Mouse (Mus musculus) neural tube, embryonic 14.5 days (tissue): Measurements from ENCODE around the gene Adgrg1. TPM values are rescaled to one million over a fixed set of nuclear protein-coding genes. Genes with fewer than 3 reads are reported as not detected.

Source experiments
- ATAC-seq: fragments of 200-750 bp; cut with Nextera tagmentation; 2 replicates; pipeline ENCODE4 v1.8.0; 2017; ENCODE audit warnings: low read depth, mild to moderate bottlenecking, moderate TSS enrichment, moderate library complexity
- H3K27ac ChIP-seq: fragments of 300-500 bp; sonication (generic); 2 replicates; pipeline ENCODE4 v1.5.1; 2014; ENCODE audit warnings: low read depth, mild to moderate bottlenecking, control low read depth, low read length, moderate library complexity, mixed read lengths
- H3K27me3 ChIP-seq: fragments of 300-500 bp; sonication (generic); 2 replicates; pipeline ENCODE4 v1.6.1; 2014; ENCODE audit warnings: low read length; ENCODE audit not compliant: control insufficient read depth, insufficient read depth
- H3K36me3 ChIP-seq: fragments of 300-500 bp; sonication (generic); 2 replicates; pipeline ENCODE4 v1.6.1; 2014; ENCODE audit warnings: low read length, mixed read lengths; ENCODE audit not compliant: control insufficient read depth, insufficient read depth
- H3K4me1 ChIP-seq: fragments of 300-500 bp; sonication (generic); 2 replicates; pipeline ENCODE4 v1.6.1; 2014; ENCODE audit warnings: low read length; ENCODE audit not compliant: control insufficient read depth, insufficient read depth
- H3K4me2 ChIP-seq: fragments of 300-500 bp; sonication (generic); 2 replicates; pipeline ENCODE4 v1.6.1; 2014; ENCODE audit warnings: mild to moderate bottlenecking, low read depth, low read length, control low read depth
- H3K4me3 ChIP-seq: fragments of 300-500 bp; sonication (generic); 2 replicates; pipeline ENCODE4 v1.5.1; 2014; ENCODE audit warnings: low read depth, low read length, control low read depth, mixed read lengths
- H3K9ac ChIP-seq: fragments of 300-500 bp; sonication (generic); replicated peaks from 2 replicates; pipeline ENCODE4 v1.6.1; 2014; ENCODE audit warnings: low read depth, mild to moderate bottlenecking, control low read depth, low read length, mixed read lengths
- H3K9me3 ChIP-seq: fragments of 300-500 bp; sonication (generic); 2 replicates; pipeline ENCODE4 v1.6.1; 2016; ENCODE audit warnings: low read length; ENCODE audit not compliant: control insufficient read depth
- WGBS: fragments of 180-500 bp; shearing (Covaris S2); extraction: QIAGEN DNeasy Blood & Tissue Kit; methylation state at CpG from one replicate; pipeline ENCODE4 v1.1.7; 2014; 5-methylcytosine and 5-hydroxymethylcytosine counted together
- polyA plus RNA-seq: library from polyadenylated mRNA; unstranded; fragments of >200 nt; fragmentation: Nextera tagmentation; extraction: Ambion mirVana; gene quantifications from 2 replicates; pipeline ENCODE4 v1.2.1, GENCODE M21; 2014

Adgrg1 gene
- polyA plus RNA-seq, 1 experiment from 2014 or later: 93.5 TPM

DNA sequence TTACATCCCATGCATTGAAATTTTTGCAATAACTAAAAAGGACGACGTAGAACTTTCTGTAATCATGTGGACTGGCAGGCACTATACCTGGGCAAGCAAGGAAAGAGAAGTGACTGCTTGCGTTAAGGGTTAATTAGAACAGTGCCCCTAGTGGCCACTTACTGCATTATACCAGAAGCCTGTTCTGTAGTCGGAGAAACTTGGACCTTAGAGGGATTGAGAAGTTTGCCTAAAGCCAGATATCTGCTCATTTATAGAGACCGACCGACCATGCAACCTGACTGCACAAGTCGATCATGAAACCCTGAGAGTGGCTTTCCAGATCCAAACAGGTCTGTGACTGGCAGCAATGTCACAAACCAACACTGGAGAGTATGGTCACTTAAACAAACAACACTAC lies 8.0 kb upstream of the Adgrg1 start:
- 21% methylated on average over 7 of the region's 7 CpGs for WGBS
- no peak overlapping the region for H3K4me3 ChIP-seq
- H3K27ac ChIP-seq: no peak overlapping the region
- no peaks in the 10 kb centered on the region for H3K27me3 ChIP-seq
- H3K9ac ChIP-seq: no peak overlapping the region
- no peak for ATAC-seq
- no peak overlapping the region for H3K4me2 ChIP-seq
- H3K36me3 ChIP-seq: no peaks in the 10 kb centered on the region
- H3K9me3 ChIP-seq: no peaks in the 10 kb centered on the region
- H3K4me1 ChIP-seq: no peaks in the 10 kb centered on the region

DNA sequence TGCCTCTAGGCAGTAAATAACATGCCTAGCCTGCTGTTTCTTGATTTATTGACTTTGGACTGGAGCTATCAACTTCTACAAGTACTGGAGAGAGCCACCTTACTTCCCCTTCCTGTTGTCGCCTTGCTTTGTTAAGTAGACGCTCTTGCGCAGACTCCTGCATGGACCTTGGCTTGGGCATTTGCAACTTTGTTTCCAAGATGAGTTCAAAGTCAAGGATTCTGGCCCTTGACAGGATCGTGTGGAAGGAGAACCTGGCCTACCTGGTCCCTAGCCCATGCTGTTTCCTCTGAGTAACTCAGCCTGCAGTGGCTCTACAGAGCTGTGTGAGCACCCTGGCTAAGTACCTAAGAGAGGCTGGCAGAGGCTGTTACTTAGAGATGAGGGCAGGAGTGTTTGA lies 7.5 kb upstream of the Adgrg1 start:
- no peak overlapping the region for H3K27ac ChIP-seq
- H3K9ac ChIP-seq: no peak overlapping the region
- no peak overlapping the region for H3K4me2 ChIP-seq
- H3K4me1 ChIP-seq: no peaks in the 10 kb centered on the region
- no peaks in the 10 kb centered on the region for H3K36me3 ChIP-seq
- H3K27me3 ChIP-seq: no peaks in the 10 kb centered on the region
- no peak for ATAC-seq
- 78% methylated on average over 4 of the region's 4 CpGs for WGBS
- no peak overlapping the region for H3K4me3 ChIP-seq
- no peaks in the 10 kb centered on the region for H3K9me3 ChIP-seq

DNA sequence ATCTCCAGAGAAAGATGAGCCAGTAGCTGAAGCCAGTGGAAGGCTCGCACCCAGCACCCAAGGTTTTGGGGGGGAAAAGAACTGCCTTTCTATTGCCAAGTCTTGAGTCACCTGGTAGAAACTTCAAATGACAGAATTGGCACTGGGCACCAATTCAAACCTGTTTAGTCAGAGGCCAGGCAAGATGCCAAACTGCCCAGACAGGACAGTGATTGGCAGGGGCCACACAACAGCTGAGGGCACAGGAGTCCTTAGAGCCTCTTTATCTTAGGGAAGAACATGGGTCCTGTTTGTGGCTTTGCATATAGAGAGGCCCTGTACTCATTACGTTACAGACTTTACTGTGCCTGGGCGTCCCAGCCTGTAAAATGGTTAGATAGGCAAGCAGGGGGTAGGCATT lies 7.0 kb upstream of the Adgrg1 start:
- H3K4me1 ChIP-seq: no peaks in the 10 kb centered on the region
- no peak overlapping the region for H3K27ac ChIP-seq
- H3K4me3 ChIP-seq: no peak overlapping the region
- no peaks in the 10 kb centered on the region for H3K27me3 ChIP-seq
- no peaks in the 10 kb centered on the region for H3K9me3 ChIP-seq
- H3K9ac ChIP-seq: no peak overlapping the region
- H3K4me2 ChIP-seq: no peak overlapping the region
- 65% methylated on average over 3 of the region's 3 CpGs for WGBS
- H3K36me3 ChIP-seq: no peaks in the 10 kb centered on the region
- ATAC-seq: no peak

DNA sequence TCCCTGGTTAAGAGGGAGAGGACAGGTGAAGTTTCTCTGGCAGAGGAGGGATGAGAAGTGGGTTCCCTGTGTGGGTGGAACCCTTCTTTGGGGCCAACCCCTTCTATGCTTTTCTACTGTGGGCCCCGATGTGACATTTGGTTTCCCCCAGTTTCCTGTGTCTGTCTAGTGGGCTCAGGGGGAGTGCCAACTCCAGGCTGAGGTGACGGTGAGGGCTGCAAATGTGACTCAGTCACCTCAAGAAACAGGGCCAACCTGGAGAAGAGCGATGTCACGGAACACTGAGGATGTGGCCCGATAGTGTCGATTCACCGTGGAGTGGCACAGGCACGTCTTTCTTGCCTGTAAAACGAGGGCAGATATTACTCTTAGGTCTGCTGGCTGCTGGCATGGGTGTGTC lies 1.3 kb upstream of the Adgrg1 start:
- Histone ChIP-seq H3K27me3 (no peaks in the 10 kb centered on the region), H3K4me1 (peaks cover 13% of the 10 kb centered on the region), H3K4me2 (no peak overlapping the region), H3K27ac (no peak overlapping the region), H3K4me3 (no peak overlapping the region), H3K9me3 (no peaks in the 10 kb centered on the region), H3K9ac (no peak overlapping the region), H3K36me3 (no peaks in the 10 kb centered on the region)
- ATAC-seq: no peak
- 93% methylated on average over 9 of the region's 9 CpGs for WGBS

DNA sequence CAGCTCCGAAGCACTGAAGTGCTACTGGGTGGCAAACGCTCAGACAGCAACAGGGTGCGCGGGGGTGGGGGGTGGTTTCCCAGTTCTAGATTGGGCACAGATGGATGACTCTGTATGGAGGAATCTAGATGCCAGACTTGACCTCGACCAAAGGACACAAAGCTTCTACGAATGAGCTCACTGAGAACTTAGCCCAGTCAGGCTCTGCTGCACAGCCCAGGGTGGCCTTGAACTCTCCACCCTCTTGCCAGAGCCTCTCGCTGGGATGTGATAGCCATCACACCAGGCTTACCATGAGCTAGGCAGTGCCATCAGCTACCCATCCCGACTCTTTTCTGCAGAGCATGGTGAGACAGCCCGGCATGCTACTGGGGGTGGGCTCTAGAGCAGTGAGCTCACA lies 765 bp upstream of the Adgrg1 start:
- Histone ChIP-seq H3K27ac (no peak overlapping the region), H3K9me3 (no peaks in the 10 kb centered on the region), H3K27me3 (no peaks in the 10 kb centered on the region), H3K9ac (no peak overlapping the region), H3K36me3 (no peaks in the 10 kb centered on the region), H3K4me2 (no peak overlapping the region), H3K4me1 (peaks cover 13% of the 10 kb centered on the region), H3K4me3 (no peak overlapping the region)
- WGBS: 89% methylated on average over 9 of the region's 9 CpGs
- ATAC-seq: no peak

DNA sequence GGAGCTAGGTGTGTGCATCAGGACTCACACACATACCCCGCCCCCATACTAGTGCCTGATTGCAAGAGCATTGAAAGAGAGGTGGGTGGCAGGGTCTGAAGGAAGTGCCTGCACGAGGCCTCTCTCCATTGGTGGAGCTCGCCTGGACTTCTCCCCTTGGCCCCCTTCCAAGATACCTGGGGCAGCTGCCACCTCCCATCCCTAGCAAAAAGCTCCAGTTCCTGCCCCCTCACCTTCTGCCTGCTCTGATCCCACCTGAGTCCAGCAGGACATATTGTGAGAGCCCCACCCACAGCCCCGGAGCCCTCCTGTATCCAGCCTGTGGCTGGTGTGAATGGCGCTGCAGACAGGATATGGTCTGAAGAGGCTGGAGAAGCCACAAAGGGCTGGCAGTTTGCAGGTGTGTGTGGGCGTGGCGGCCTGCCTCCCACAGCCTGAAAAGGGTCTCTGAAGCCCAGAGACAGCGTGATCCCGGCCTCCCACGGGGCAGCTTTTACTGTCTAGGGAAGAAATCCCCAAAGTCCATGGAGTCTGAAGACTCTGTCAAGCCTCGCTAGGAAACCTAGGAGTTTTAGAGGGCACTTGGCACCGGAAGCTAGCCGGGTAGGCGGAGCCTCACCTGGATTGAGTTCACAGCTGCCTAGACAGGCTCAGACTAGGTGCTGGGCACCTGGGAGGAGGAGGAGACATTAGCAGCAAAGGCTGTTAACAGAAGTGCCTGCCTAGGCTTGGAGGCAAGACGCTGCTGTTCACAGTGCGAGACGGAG lies 2.3 kb downstream of the Adgrg1 start:
- H3K4me1 ChIP-seq: peaks cover 15% of the 10 kb centered on the region
- ATAC-seq: no peak
- peak overlapping the region; percentile 9; the same call in 1 of the 2 replicates for H3K4me3 ChIP-seq
- H3K27me3 ChIP-seq: no peaks in the 10 kb centered on the region
- 0 out of 2 replicates have a peak overlapping the region, but pooled peaks have one; percentile 16 for H3K9ac ChIP-seq
- H3K9me3 ChIP-seq: no peaks in the 10 kb centered on the region
- H3K36me3 ChIP-seq: no peaks in the 10 kb centered on the region
- H3K27ac ChIP-seq: peak overlapping the region; percentile 28; the same call in 1 of the 2 replicates
- peak overlapping the region; percentile 24; the same call in 1 of the 2 replicates for H3K4me2 ChIP-seq
- 20% methylated on average over 17 of the region's 17 CpGs for WGBS

- Histone ChIP-seq H3K4me2 (peak overlapping the region; percentile 20; the same call in 1 of the 2 replicates), H3K4me1 (peaks cover 21% of the 10 kb centered on the region), H3K27ac (peak overlapping the region; percentile 57; the same call in 1 of the 2 replicates), H3K27me3 (no peaks in the 10 kb centered on the region), H3K9me3 (no peaks in the 10 kb centered on the region), H3K9ac (no peak overlapping the region), H3K36me3 (no peaks in the 10 kb centered on the region), H3K4me3 (no peak overlapping the region)
- ATAC-seq: peak; percentile 66
- WGBS: 21% methylated on average over 9 of the region's 9 CpGs
Measured at GRCm38 (mm10) chr8:94978131-94978530, 3.6 kb downstream of the Adgrg1 start.

GRCm38 (mm10) chr8:94978593-94979319 lies 4.2 kb downstream of the Adgrg1 start:
- peaks cover 27% of the 10 kb centered on the region for H3K4me1 ChIP-seq
- no peak overlapping the region for H3K4me3 ChIP-seq
- ATAC-seq: no peak; the same call in 1 of the 2 replicates
- no peaks in the 10 kb centered on the region for H3K9me3 ChIP-seq
- H3K27me3 ChIP-seq: no peaks in the 10 kb centered on the region
- WGBS: 65% methylated on average over 13 of the region's 13 CpGs
- H3K36me3 ChIP-seq: no peaks in the 10 kb centered on the region
- H3K9ac ChIP-seq: no peak overlapping the region
- no peak overlapping the region for H3K4me2 ChIP-seq
- H3K27ac ChIP-seq: no peak overlapping the region

DNA sequence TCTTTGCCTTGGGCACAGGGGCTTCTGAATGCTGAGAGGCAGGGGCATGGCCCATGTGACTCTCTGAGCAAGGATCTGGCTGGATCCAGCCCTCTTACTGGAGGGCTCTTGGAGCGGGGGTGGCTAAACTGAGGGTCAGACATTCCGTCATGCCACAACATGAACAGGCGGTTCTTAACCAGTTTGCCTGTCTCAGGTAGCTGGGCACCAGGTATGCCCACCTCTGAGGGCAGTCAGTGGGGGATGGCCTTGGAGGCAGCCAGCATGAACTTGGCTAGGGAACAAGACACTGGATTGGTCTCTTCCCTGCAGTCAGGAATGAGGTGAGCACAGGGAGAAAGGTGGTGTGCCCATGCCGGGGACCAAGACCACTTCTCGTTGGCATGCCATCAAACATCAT lies 5.6 kb downstream of the Adgrg1 start:
- Histone ChIP-seq H3K9ac (no peak overlapping the region), H3K27ac (no peak overlapping the region), H3K36me3 (no peaks in the 10 kb centered on the region), H3K4me3 (no peak overlapping the region), H3K27me3 (no peaks in the 10 kb centered on the region), H3K4me1 (peaks cover 36% of the 10 kb centered on the region), H3K4me2 (no peak overlapping the region), H3K9me3 (no peaks in the 10 kb centered on the region)
- 94% methylated on average over 5 of the region's 5 CpGs for WGBS
- no peak for ATAC-seq
